Mouse (Mus musculus) hindbrain, embryonic 13.5 days (tissue): ENCODE measurements around the gene Nbas. TPM values are rescaled to one million over a fixed set of nuclear protein-coding genes. Genes with fewer than 3 reads are reported as not detected.

Source experiments
- ATAC-seq: fragments of 200-750 bp; cut with Nextera tagmentation; 2 replicates; pipeline ENCODE4 v1.8.0; 2017; ENCODE audit warnings: moderate TSS enrichment; ENCODE audit not compliant: low FRiP score
- H3K27ac ChIP-seq: fragments of 300-500 bp; sonication (generic); 2 replicates; pipeline ENCODE4 v1.5.1; 2015; ENCODE audit warnings: inconsistent platforms, mild to moderate bottlenecking, moderate library complexity
- H3K27me3 ChIP-seq: fragments of 300-500 bp; sonication (generic); 2 replicates; pipeline ENCODE4 v1.6.1; 2015; ENCODE audit warnings: mild to moderate bottlenecking, inconsistent platforms
- H3K36me3 ChIP-seq: fragments of 300-500 bp; sonication (generic); 2 replicates; pipeline ENCODE4 v1.6.1; 2015; ENCODE audit warnings: mild to moderate bottlenecking, inconsistent platforms
- H3K4me1 ChIP-seq: fragments of 300-500 bp; sonication (generic); replicated peaks from 2 replicates; pipeline ENCODE4 v1.6.1; 2015; ENCODE audit warnings: inconsistent platforms
- H3K4me2 ChIP-seq: fragments of 300-500 bp; sonication (generic); 2 replicates; pipeline ENCODE4 v1.6.1; 2015; ENCODE audit warnings: inconsistent platforms, mild to moderate bottlenecking, moderate library complexity
- H3K4me3 ChIP-seq: fragments of 300-500 bp; sonication (generic); 2 replicates; pipeline ENCODE4 v1.5.1; 2015; ENCODE audit warnings: mild to moderate bottlenecking, inconsistent platforms
- H3K9ac ChIP-seq: fragments of 300-500 bp; sonication (generic); 2 replicates; pipeline ENCODE4 v1.6.1; 2015; ENCODE audit warnings: mild to moderate bottlenecking, inconsistent platforms
- H3K9me3 ChIP-seq: fragments of 300-500 bp; sonication (generic); 2 replicates; pipeline ENCODE4 v1.6.1; 2016; ENCODE audit warnings: inconsistent platforms
- WGBS: fragments of 180-500 bp; shearing (Covaris S2); methylation state at CpG from one replicate; pipeline ENCODE4 v1.1.7; 2015; 5-methylcytosine and 5-hydroxymethylcytosine counted together
- polyA plus RNA-seq: library from polyadenylated mRNA; unstranded; fragments of >200 nt; fragmentation: Nextera tagmentation; extraction: Ambion mirVana; gene quantifications from 2 replicates; pipeline ENCODE4 v1.2.1, GENCODE M21; 2015

Nbas gene
- polyA plus RNA-seq, result 13.8 and 15.3 TPM in 2 replicates

DNA sequence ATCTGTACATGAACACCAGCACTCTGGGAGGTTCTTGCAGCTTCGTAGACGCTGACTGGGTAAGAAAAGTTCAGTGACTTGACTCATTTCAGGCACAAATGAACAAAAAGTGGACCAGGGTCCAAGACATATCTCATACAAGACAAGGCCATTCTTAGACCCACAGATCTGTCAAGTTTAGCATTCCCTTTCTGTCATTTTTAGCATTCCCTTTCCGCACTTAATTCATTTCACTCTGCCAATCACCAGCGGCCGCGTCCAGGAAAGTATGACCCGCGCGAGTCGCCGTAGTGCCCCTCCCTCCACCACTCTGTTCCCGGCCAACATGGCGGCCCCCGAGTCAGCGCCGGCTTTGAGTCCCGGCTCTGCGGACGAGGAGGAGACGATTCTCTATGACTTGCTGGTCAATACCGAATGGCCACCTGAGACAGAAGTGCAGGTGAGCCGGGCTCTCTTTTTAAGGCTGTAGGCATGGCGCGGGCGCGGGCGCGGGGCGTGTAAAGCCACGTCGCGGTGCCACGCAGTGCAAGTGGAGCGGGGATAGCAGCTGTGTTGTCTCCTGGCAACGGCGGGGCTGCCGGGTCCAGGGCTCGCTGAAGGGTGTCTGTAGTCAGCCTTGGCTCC lies at the start of gene Nbas:
Gene Nbas, plus strand, starts transcription at position 308 of the 624 bp plus-strand sequence.
- H3K4me1 ChIP-seq, result peaks cover 19% of the 10 kb centered on the region
- no peaks in the 10 kb centered on the region for H3K9me3 ChIP-seq
- peak within 1 kb of the TSS; percentile 84 for H3K27ac ChIP-seq
- H3K27me3 ChIP-seq, result no peaks in the 10 kb centered on the region
- 4% methylated on average over 38 of the region's 38 CpGs for WGBS
- peak; percentile 96 for ATAC-seq
- peaks cover 4% of the 10 kb centered on the region; the same call in 1 of the 2 replicates for H3K36me3 ChIP-seq
- H3K4me3 ChIP-seq, result peak within 1 kb of the TSS; percentile 75
- peak within 1 kb of the TSS; percentile 84 for H3K4me2 ChIP-seq
- H3K9ac ChIP-seq, result peak within 1 kb of the TSS; percentile 88

DNA sequence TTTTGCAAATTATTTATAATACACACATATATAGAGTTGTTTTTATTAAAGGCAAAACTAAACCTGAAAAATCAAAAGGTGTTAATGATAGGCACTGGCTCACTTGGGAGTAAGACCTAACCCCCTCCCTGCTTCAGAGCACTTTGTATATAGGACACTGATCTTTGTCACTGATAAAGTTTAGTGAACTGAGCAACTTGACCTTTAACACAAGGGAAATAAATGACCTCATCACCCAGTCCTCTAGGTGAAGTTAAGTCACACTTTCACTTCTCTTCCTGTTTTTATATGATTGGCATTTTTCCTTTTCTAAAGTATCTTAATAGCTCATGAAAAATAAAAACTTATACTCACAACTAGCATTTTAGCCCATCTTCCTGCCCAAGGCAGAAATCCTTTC lies 26.5 kb upstream of the Nbas start:
- ATAC-seq, result no peak
- no peak overlapping the region for H3K4me2 ChIP-seq
- H3K9ac ChIP-seq, result no peak overlapping the region
- no peaks in the 10 kb centered on the region for H3K27me3 ChIP-seq
- H3K27ac ChIP-seq, result no peak overlapping the region
- peaks cover 57% of the 10 kb centered on the region for H3K36me3 ChIP-seq
- no peak overlapping the region for H3K4me3 ChIP-seq
- peaks cover 7% of the 10 kb centered on the region for H3K4me1 ChIP-seq
- H3K9me3 ChIP-seq, result no peaks in the 10 kb centered on the region

DNA sequence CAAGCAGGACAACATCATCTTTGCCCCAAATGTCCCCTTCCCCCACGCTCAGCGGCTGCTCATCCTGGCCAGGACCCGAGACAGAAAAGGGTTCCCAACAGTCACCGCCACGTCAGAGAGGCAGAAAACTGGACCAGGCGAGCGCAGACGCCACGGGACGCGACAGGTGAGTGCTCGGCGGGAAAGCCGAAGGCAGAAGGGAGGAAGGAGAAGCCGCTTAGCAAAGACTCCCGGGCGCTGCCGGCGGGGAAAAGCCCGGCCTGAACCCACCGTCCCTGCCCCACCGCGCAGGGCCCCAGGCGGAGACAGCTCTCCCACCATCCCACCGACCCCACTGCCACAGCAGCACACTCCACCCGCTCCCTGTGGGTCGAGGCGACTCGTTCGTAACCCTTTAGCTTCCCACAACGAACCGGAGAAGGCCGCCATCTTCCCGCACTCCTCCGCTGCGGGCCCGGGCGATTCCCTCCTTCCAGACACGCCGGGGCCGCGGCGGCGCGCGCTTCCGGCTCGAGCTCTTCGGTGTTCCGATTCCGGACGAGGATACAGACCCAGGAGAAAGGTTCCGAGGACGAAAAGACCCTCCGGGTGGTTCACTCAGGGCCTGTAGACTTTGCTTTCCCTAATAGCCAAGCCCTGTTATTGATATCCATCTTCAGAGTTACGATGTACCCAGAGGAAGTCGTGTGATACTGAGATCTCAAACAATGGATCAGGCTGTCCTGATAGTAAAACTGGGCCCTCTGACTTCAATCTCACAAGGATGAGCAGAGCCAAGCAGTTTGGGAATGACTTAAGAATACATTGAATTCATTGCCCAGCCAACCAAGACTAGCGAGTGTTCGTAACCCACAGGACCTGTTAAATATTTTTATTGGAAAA lies 20.0 kb upstream of the Nbas start, which contains the start of gene Ddx1:
Gene Ddx1, minus strand, starts transcription at position 523 of the 882 bp plus-strand sequence.
- Histone ChIP-seq H3K27me3 (no peaks in the 10 kb centered on the region), H3K4me2 (peak within 1 kb of the TSS; percentile 56), H3K9me3 (no peaks in the 10 kb centered on the region), H3K4me1 (peaks cover 23% of the 10 kb centered on the region), H3K27ac (peak within 1 kb of the TSS; percentile 94), H3K9ac (peak within 1 kb of the TSS; percentile 92), H3K36me3 (peaks cover 7% of the 10 kb centered on the region), H3K4me3 (peak within 1 kb of the TSS; percentile 83)
- WGBS, result 2% methylated on average over 57 of the region's 59 CpGs
- ATAC-seq, result peak; percentile 94

DNA sequence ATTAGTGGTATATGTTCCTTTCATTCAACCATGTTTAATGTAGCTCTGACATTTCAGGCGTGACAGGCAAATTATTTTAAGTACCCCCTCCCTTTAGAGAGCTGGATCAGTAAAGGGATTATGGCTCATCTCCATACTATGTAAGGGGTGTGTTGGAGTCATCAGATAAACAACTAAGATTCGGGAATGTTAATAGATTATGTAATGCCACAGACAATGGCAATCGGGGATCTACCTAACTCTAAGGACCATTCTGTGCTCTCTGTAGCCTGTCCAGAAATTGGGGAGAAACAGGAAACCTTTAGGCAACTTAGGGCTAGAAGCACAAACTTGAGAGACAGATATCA lies 19.4 kb upstream of the Nbas start:
- peak overlapping the region; percentile 83 for H3K4me3 ChIP-seq
- H3K27ac ChIP-seq, result peak overlapping the region; percentile 94
- peak overlapping the region; percentile 56 for H3K4me2 ChIP-seq
- H3K9me3 ChIP-seq, result no peaks in the 10 kb centered on the region
- peaks cover 23% of the 10 kb centered on the region for H3K4me1 ChIP-seq
- H3K36me3 ChIP-seq, result peaks cover under 1% of the 10 kb centered on the region; the same call in 1 of the 2 replicates
- no peaks in the 10 kb centered on the region for H3K27me3 ChIP-seq
- WGBS, result 87% methylated on average over 3 of the region's 3 CpGs
- peak overlapping the region; percentile 92 for H3K9ac ChIP-seq
- peak; percentile 22 for ATAC-seq

DNA sequence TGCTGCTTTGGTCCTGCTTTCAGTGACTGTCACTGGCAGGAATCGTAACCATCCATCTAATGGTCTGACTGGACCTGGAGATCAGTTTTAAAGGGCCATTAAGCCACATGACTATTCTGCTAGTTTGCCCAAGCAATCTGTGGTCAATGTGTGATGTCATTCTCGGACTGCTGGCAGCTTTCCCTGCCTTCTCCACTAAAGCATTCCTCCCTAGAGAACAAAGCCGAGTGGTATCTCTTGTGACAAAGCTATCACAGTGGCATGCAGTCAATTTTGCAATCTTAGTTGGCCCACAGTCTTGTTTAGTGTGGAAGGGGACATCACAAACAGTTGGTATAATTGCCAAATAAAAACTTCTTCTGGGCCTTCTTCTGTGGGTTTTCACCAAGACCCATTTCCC lies 13.9 kb upstream of the Nbas start:
- H3K4me2 ChIP-seq, result no peak overlapping the region
- H3K36me3 ChIP-seq, result no peaks in the 10 kb centered on the region
- WGBS, result 53% methylated on average over 3 of the region's 3 CpGs
- no peak overlapping the region for H3K27ac ChIP-seq
- H3K4me1 ChIP-seq, result peaks cover 6% of the 10 kb centered on the region; the same call in 1 of the 2 replicates
- no peaks in the 10 kb centered on the region for H3K27me3 ChIP-seq
- H3K4me3 ChIP-seq, result no peak overlapping the region
- H3K9ac ChIP-seq, result no peak overlapping the region
- no peaks in the 10 kb centered on the region for H3K9me3 ChIP-seq
- no peak for ATAC-seq

DNA sequence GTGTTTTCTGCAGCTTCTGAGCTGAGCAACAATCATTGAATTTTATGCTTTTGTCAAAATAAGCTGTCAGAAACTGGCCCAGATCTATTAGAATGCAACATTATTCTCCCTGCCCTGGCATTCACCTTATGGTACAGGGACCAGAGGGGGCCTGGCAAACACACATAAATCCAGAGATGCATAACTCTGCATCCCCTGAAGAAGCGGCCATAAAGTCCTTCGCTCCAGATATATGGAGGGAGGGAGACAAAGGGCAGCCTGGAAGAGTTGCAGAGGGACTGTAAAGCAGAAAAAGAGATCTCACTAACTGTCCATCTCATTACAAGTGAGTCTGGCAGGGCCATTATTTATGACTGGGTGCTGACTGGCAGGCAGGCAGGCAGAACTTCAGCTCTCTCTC lies 13.2 kb upstream of the Nbas start:
- WGBS, result 84% methylated on average over 2 of the region's 2 CpGs
- no peaks in the 10 kb centered on the region for H3K9me3 ChIP-seq
- H3K36me3 ChIP-seq, result no peaks in the 10 kb centered on the region
- H3K9ac ChIP-seq, result no peak overlapping the region
- H3K27ac ChIP-seq, result no peak overlapping the region
- H3K27me3 ChIP-seq, result no peaks in the 10 kb centered on the region
- H3K4me1 ChIP-seq, result 0 out of 2 replicates have a peak, but pooled peaks cover 4% of the 10 kb centered on the region
- ATAC-seq, result no peak
- H3K4me2 ChIP-seq, result no peak overlapping the region
- H3K4me3 ChIP-seq, result no peak overlapping the region

DNA sequence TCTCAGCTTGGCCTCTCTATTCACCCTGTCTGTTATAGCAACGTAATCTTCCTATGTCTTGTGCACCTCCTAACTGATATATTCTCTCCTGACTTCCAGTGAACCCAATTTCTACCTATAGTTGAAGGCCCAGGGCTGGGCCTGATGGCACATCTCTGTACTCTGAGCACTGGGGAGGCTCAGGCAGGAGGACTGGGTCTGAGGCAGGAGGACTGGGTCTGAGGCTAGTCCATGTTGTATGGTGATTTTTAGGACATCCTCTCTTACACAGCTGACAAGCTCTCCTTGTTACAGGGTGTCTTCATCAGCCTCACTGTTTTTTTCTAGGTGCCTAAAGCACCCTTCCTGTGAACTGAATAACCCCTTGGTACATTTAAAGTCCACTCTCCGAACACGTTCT lies 521 bp upstream of the Nbas start:
- peaks cover 3% of the 10 kb centered on the region; the same call in 1 of the 2 replicates for H3K36me3 ChIP-seq
- H3K9me3 ChIP-seq, result no peaks in the 10 kb centered on the region
- H3K4me2 ChIP-seq, result peak overlapping the region; percentile 84
- ATAC-seq, result peak; percentile 47
- H3K9ac ChIP-seq, result peak overlapping the region; percentile 88; the same call in 1 of the 2 replicates
- peaks cover 19% of the 10 kb centered on the region for H3K4me1 ChIP-seq
- H3K27ac ChIP-seq, result no peak overlapping the region
- H3K27me3 ChIP-seq, result no peaks in the 10 kb centered on the region
- peak overlapping the region; percentile 75 for H3K4me3 ChIP-seq
- WGBS, result 55% methylated on average over 3 of the region's 3 CpGs

DNA sequence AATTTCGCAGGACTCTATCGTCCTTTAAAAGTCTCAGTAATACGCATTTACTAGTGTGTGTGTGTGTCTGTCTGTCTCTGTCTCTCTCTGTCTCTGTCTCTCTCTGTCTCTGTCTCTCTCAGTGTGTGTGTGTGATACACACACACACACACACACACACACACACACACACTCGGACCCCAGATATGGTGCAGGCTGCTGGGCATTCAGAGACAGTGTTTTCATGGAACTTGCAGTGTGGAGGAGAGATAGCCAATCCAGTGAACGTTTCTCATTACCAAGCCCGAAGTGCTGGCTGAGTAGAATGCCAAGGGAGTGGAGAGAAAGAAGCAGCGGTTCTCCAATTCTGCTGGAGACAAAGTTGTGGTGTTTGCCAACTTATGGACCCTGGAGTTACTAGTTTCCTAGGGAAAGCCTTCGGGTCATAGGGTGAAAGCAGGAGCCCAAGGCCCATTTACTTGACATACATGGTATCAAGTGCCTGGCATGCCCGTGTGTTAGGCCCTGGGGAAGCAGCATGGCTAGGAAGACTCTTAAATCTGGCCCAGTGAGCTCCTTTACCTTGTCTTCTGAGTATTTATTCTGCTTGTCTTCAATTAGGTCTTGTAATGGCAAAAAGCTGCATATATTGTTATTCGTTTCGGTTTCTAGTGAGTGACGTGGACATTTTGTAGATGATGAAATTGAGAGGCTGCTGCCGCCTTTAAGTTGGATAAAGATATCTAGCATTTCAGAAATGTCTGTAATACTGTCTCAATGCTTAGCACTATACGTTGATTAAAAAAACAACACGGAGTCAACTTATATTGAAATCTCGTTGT lies 847 bp downstream of the Nbas start:
- WGBS, result 50% methylated on average over 16 of the region's 16 CpGs
- peak overlapping the region; percentile 84 for H3K27ac ChIP-seq
- H3K27me3 ChIP-seq, result no peaks in the 10 kb centered on the region
- peak; percentile 47 for ATAC-seq
- H3K9me3 ChIP-seq, result no peaks in the 10 kb centered on the region
- peak overlapping the region; percentile 84 for H3K4me2 ChIP-seq
- H3K9ac ChIP-seq, result peak overlapping the region; percentile 88
- peak overlapping the region; percentile 75 for H3K4me3 ChIP-seq
- H3K36me3 ChIP-seq, result peaks cover 9% of the 10 kb centered on the region
- peaks cover 19% of the 10 kb centered on the region for H3K4me1 ChIP-seq

DNA sequence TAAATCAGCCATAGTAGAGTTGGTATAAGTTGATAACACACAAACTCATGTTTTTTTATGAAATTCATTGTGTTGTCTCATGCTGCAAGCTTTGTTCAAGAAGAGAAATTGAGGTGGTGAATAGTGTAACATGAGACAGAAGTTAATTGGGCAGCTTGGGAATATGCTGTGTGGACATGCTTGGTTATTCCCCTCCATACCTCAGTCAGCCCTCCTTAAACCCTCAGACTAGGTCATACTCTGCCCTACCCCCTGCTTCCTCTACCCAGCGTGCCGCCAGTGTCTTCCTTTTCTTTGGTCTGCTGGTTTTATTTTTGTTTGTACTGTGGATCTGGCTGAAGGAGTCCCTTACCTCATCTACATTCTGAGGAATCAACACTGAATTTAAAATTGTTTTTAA lies 22.5 kb downstream of the Nbas start:
- H3K9ac ChIP-seq, result no peak overlapping the region
- WGBS, result 95% methylated on average over 2 of the region's 2 CpGs
- no peaks in the 10 kb centered on the region for H3K4me1 ChIP-seq
- H3K4me3 ChIP-seq, result no peak overlapping the region
- H3K36me3 ChIP-seq, result peaks cover 14% of the 10 kb centered on the region
- no peak for ATAC-seq
- H3K9me3 ChIP-seq, result no peaks in the 10 kb centered on the region
- H3K4me2 ChIP-seq, result no peak overlapping the region
- no peak overlapping the region for H3K27ac ChIP-seq
- no peaks in the 10 kb centered on the region for H3K27me3 ChIP-seq

DNA sequence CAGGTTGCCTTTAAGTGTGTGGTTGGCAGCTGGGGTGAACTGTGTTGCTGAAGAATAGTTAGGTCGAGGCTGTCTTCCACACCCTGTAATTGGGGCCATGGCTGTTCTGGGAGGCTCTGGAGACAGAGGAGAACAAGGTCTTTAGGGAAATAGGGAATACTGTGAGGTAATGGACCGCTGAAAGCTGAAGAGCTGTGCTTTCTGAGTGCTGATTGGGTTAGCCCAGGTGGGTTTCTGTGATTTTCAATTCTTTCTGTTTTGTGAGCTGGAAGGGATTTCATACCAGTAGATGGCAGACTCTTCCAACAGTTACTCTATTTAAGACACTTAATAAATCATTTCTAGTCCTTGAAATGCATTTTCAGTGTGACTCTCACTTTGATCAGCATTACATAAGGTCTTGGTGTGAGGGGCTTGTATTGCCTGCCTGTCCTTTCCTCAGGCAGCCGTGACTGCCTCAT lies 24.5 kb downstream of the Nbas start:
- no peaks in the 10 kb centered on the region for H3K9me3 ChIP-seq
- H3K4me2 ChIP-seq, result no peak overlapping the region
- ATAC-seq, result peak; percentile 49; the same call in 1 of the 2 replicates
- no peak overlapping the region; the same call in 1 of the 2 replicates for H3K27ac ChIP-seq
- 54% methylated on average over 3 of the region's 3 CpGs for WGBS
- H3K4me3 ChIP-seq, result no peak overlapping the region
- H3K36me3 ChIP-seq, result peaks cover 14% of the 10 kb centered on the region
- H3K4me1 ChIP-seq, result no peaks in the 10 kb centered on the region
- H3K27me3 ChIP-seq, result no peaks in the 10 kb centered on the region
- H3K9ac ChIP-seq, result no peak overlapping the region

DNA sequence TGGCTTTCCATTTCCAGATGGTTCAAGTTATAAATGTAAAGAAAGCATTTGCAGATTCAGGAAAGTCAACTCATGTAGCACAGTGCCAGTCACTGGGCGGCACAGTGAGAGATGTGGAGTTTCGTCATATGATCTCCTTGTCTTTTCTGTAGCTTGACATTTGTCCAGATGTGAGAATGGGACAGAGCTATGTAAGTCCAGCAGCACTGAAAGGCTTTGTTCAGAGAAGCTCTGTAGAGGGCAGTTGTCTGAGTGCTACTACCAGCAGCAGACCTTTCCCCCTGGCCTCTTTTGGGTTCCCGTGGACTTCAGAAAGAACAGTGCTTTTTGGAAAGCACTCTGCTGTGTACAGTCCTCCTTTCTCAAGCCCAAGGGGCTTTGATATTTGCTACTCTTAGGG lies 34.1 kb downstream of the Nbas start:
- ATAC-seq, result no peak
- H3K4me1 ChIP-seq, result no peaks in the 10 kb centered on the region
- peaks cover 23% of the 10 kb centered on the region for H3K36me3 ChIP-seq
- WGBS, result 85% methylated on average over 3 of the region's 3 CpGs
- H3K27me3 ChIP-seq, result no peaks in the 10 kb centered on the region
- no peak overlapping the region for H3K9ac ChIP-seq
- no peak overlapping the region for H3K27ac ChIP-seq
- H3K4me2 ChIP-seq, result no peak overlapping the region
- H3K9me3 ChIP-seq, result no peaks in the 10 kb centered on the region
- no peak overlapping the region for H3K4me3 ChIP-seq

DNA sequence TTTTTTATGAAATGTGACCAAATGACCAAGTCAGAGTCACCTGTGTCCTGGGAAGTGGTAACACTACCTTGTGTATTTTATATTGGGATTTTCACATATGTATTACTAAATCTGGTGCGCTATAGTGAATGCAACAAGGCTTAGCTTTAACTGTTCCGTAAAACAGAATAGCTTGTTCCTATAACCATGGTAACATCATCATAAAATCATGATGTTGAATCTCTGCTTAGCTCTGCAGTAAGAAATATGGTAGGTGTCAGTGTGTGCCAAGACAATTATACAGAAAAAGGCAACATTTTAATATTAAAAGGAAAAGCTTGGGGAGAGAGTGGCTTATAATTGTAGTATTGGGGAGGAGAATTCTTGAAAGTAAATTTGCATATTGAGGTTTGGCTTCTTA lies 45.0 kb downstream of the Nbas start:
- H3K27ac ChIP-seq, result no peak overlapping the region
- H3K9me3 ChIP-seq, result no peaks in the 10 kb centered on the region
- H3K4me3 ChIP-seq, result no peak overlapping the region
- H3K27me3 ChIP-seq, result no peaks in the 10 kb centered on the region
- no peak overlapping the region for H3K4me2 ChIP-seq
- ATAC-seq, result no peak
- peaks cover 26% of the 10 kb centered on the region for H3K36me3 ChIP-seq
- WGBS, result 95% methylated on average over 2 of the region's 2 CpGs
- H3K9ac ChIP-seq, result no peak overlapping the region
- no peaks in the 10 kb centered on the region for H3K4me1 ChIP-seq
